Mouse (Mus musculus) cortical plate, adult 2 months (tissue): Measurements from ENCODE around the gene March6. TPM values are rescaled to one million over a fixed set of nuclear protein-coding genes. Genes with fewer than 3 reads are reported as not detected.

Experiments
- H3K27ac ChIP-seq: fragments of 200-500 bp; 2 replicates; pipeline ENCODE4 v1.5.1; 2012; ENCODE audit warnings: low read length, control low read depth, inconsistent platforms; ENCODE audit not compliant: insufficient read depth
- H3K4me1 ChIP-seq: fragments of 200-500 bp; 2 replicates; pipeline ENCODE4 v1.6.1; 2011; ENCODE audit warnings: low read length; ENCODE audit not compliant: control insufficient read depth, insufficient read depth
- H3K4me3 ChIP-seq: fragments of 200-500 bp; 2 replicates; pipeline ENCODE4 v1.5.1; 2011; ENCODE audit warnings: mild to moderate bottlenecking, low read length, control low read depth; ENCODE audit not compliant: insufficient read depth
- CTCF ChIP-seq: fragments of 200-500 bp; IDR thresholded peaks from 2 replicates; pipeline ENCODE4 v1.5.1; 2011; ENCODE audit warnings: mild to moderate bottlenecking, control low read depth, low read length; ENCODE audit not compliant: insufficient read depth; ENCODE audit errors: extremely low read depth
- POLR2A ChIP-seq: fragments of 200-500 bp; IDR thresholded peaks from 2 replicates; pipeline ENCODE4 v1.6.1; 2011; ENCODE audit warnings: mild to moderate bottlenecking, low read length, control low read depth; ENCODE audit not compliant: insufficient read depth; ENCODE audit errors: extremely low read depth
- polyA plus RNA-seq: library from polyadenylated mRNA; depleted of rRNA; stranded (reverse); fragments of >200 nt; gene quantifications from 2 replicates; pipeline ENCODE4 v1.2.3, GENCODE M21; 2012

The March6 gene
- polyA plus RNA-seq, 1 experiment = 84.0 TPM

DNA sequence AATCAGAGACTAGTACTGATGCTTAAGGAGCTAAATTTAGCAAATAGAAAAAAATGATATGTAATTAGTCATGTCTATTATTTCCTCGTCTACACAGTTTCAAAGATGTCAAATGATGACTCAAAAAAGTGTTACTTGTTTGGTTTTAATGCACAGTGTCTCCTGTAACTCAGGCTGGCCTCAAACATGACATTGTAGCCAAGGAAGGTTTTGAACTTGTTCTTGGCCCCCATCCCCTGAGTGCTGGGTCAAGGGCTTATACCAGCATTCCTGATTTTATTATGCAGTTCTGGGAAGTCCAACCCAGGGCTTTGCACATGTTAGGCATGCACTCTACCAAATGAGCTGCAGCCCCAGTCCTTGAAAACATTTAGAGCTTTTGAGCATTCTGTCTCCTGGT is 34.9 kb upstream of the March6 start:
- Histone ChIP-seq H3K4me1 (no peaks in the 10 kb centered on the region), H3K4me3 (no peak overlapping the region), H3K27ac (no peak overlapping the region)
- no peak for TF ChIP-seq POLR2A
- TF ChIP-seq CTCF = no peak

- Histone ChIP-seq H3K4me1 (no peaks in the 10 kb centered on the region), H3K27ac (no peak within 1 kb of the TSS), H3K4me3 (no peak within 1 kb of the TSS)
- no peak for TF ChIP-seq POLR2A
- TF ChIP-seq CTCF = no peak
These were observed 34.3 kb upstream of the March6 start, which contains the start of gene Cmbl for GRCm38 (mm10) chr15:31565184-31565583. Cmbl (plus strand) TSS chr15:31565389.

DNA sequence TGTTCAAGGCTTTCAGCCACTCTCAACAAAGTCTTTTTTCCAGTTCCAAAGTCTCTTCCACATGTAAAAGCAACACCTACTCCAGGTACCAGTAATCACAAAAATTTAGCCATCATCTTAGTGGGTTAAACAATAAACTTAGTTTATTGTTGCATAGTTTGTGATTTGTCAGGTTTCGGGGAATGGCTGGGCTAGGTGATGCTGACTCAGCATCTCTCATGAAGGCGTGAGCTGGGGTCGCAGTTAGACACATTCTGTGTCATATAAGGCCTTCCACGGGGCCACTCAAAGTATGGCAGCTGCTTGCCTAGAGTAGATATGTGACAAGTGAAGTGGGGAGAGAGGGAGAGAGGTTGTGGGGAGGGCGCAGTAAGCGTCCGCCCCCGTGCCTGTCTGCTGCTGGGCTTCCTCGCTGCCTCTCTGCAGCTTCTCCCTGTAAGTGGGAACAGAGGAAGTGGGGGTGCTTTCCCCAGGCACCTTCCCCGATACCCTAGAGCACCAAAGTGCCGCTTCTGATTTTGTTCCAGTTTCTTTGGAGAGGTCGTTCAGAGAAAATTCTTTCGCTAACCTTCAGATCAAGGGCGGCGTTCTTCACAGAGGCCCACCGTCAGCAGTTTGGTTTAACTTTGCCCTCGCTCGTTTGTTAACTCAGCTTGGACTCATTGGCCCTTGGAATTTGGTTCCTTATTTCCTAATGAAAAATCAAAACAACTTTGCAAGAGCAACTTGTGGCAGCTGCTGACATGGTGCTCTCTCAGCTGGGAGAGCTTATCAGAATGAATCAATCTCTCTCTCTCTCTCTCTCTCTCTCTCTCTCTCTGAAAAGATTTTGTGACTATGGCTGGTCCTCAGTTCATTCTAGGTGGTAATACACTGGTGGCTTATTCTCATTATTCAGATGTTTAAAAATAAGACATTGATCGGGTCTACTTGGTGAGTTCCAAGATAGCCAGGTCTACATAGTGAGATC is 33.0 kb upstream of the March6 start:
- no peak overlapping the region for H3K27ac ChIP-seq

DNA sequence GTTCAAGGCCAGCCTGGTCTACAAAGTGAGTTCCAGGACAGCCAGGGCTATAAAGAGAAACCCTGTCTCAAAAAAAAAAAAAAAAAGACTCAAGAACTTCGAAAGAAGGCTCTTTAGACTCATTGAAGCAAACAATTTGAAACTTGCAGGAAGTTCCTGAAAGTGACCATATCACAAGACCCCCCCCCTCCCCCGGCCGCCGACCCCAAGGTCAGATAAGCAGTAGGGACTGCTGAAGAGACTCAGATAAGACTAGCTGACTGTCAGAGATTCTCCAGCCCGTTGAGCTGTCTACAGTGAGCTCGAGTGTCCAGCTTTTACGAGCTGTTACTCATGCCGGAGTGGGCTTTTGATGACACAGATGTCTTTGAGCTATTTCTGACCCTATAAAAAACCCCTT is 32.0 kb upstream of the March6 start:
- Histone ChIP-seq H3K27ac (no peak overlapping the region), H3K4me1 (no peaks in the 10 kb centered on the region)
- TF ChIP-seq CTCF (no peak), POLR2A (no peak)

More for the DNA sequence above, 33.0 kb upstream of the March6 start:
- Histone ChIP-seq H3K4me3 (no peak overlapping the region), H3K4me1 (no peaks in the 10 kb centered on the region)
- TF ChIP-seq POLR2A = no peak

GRCm38 (mm10) chr15:31561976-31562375 is 31.1 kb upstream of the March6 start:
- TF ChIP-seq POLR2A (no peak), CTCF (no peak)

More for the DNA sequence above, 32.0 kb upstream of the March6 start:
- no peak overlapping the region for H3K4me3 ChIP-seq

GRCm38 (mm10) chr15:31561390-31561789 is 30.5 kb upstream of the March6 start:
- no peak overlapping the region for H3K4me3 ChIP-seq
- no peaks in the 10 kb centered on the region for H3K4me1 ChIP-seq

More at GRCm38 (mm10) chr15:31561976-31562375, 31.1 kb upstream of the March6 start:
- Histone ChIP-seq H3K4me3 (no peak overlapping the region), H3K4me1 (no peaks in the 10 kb centered on the region), H3K27ac (no peak overlapping the region)

GRCm38 (mm10) chr15:31554855-31555254 is 24.0 kb upstream of the March6 start:
- TF ChIP-seq CTCF (no peak), POLR2A (no peak)
- H3K4me1 ChIP-seq = no peaks in the 10 kb centered on the region
- H3K27ac ChIP-seq = no peak overlapping the region
- H3K4me3 ChIP-seq = no peak overlapping the region

More at GRCm38 (mm10) chr15:31561390-31561789, 30.5 kb upstream of the March6 start:
- no peak overlapping the region for H3K27ac ChIP-seq
- TF ChIP-seq CTCF (no peak), POLR2A (no peak)

DNA sequence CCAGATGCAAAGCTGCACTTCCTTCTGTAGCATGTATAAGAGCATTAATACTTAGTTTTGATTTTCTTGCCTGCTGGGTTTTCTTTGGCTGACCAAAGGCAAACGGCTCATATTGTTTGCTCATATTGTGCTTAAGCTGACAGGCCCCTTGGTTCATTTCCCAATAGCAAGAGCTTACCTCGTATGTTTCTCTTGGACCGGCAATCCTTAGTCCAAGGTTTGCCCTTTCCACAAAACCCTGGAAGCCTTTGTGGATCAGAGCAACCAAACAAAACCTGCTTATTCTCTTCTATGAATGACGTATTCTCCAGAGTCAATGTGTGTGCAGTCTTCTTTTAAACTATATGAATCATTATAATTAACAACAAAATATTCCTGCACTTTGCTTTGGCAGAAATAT is 19.5 kb upstream of the March6 start:
- no peak for TF ChIP-seq POLR2A
- TF ChIP-seq CTCF = no peak
- H3K4me3 ChIP-seq = no peak overlapping the region

GRCm38 (mm10) chr15:31547421-31547820 is 16.6 kb upstream of the March6 start:
- no peak overlapping the region for H3K27ac ChIP-seq
- TF ChIP-seq CTCF (no peak), POLR2A (no peak)
- H3K4me1 ChIP-seq = no peaks in the 10 kb centered on the region
- H3K4me3 ChIP-seq = no peak overlapping the region

More for the DNA sequence above, 19.5 kb upstream of the March6 start:
- no peak overlapping the region for H3K27ac ChIP-seq
- H3K4me1 ChIP-seq = no peaks in the 10 kb centered on the region

DNA sequence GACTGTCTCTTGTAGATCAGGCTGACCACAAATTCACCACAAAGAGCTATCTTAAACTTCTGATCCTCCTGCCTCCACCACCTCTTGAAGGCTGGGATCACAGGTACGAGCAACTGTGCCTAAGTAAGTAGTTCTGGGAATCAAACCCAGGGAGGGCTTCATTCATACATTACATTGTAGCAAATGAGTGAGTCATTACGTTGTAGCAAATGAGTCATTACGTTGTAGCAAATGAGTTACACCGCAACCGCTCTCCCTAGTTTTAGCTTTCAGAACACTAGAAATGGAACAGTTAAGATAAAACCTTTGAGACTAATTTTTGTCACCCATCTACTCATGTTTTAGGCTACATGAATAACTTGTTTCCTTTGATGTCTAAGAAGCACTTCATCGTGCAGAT is 15.4 kb upstream of the March6 start:
- Histone ChIP-seq H3K27ac (no peak overlapping the region), H3K4me1 (peaks cover 3% of the 10 kb centered on the region; the same call in 1 of the 2 replicates), H3K4me3 (no peak overlapping the region)
- TF ChIP-seq POLR2A = no peak
- TF ChIP-seq CTCF = no peak
